8 mouse cellular contexts compared by ENCODE assay signal in the genomic region with DNA sequence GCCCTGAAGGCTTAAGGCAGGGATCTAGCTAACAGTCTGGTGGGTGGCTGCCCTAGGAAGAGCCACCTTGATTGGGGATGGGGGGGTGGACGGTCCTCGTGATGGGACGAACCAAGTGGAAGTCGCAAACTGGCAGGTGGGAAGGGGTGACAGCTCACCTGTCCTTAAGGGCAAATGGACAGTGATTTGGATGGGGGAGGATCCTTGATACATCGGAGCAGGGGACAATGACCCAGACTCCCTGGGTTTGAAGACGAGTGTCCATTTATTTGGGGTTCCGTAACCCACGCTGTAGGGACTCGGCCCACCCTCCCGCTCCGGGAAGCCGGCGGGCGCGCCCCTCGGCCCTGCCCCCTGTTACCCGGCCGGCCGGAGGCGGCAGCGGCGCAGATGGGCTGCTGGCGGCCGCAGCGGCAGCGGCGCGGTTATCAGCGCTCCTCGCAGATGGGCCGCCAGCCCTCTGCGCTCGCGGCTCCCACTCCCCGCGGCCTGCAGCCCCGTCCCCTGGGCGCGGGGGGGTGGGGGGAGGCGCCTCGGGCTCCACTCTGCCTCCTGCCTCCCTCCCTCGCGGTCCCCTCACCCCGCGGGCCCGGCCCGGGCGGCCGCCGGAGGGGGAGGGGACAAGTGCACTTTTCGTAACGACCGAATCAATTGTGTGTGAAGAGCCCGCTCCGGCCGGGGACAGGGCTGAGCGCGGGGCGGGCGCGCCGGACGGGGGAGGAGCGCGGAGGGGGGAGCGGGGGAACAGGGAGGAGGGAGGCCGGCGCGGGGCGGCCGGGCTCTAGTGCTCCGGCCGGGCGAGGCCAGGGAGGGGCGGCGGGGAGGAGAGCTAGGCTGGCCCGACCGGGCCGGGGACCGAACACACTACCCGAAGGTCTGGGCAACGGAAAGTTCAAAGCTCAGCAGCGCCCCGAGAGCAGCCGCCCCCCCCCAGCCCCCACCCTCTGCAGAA. TPM values are rescaled to one million over a fixed set of nuclear protein-coding genes. Genes with fewer than 3 reads are reported as not detected.
DNase-seq lines count a peak whose midpoint lies in the region; ATAC-seq and TF ChIP-seq lines count a peak whose summit lies in the region.

No protein-coding gene starts in this region.

- peak; percentile 60 to 67 for DNase-seq in heart, adult 18-20 months
- no peak for DNase-seq in heart, postnatal 25 days (ENCODE audit: low spot score)
- DNase-seq in adrenal gland, postnatal 10 days, result peak; percentile 81
- peak; percentile 71 for DNase-seq in forebrain, embryonic 10.5 days (ENCODE audit: extremely low spot score, low spot score)
- DNase-seq in hindbrain, embryonic 10.5 days (ENCODE audit: low spot score), result peak; percentile 81
- DNase-seq in liver, embryonic 11.5 days (ENCODE audit: low spot score), result no peak
- DNase-seq in midbrain, postnatal 0 days (ENCODE audit: low spot score), result no peak
- peak; percentile 21 for DNase-seq in thymus, postnatal 25 days

- intact Hi-C loops in heart, postnatal 25 days (cut with DNase I), result loop anchor here (5.0 kb wide), 1 partner anchor 36 kb away; a partner anchor contains a TSS

- H3K27me3 ChIP-seq in forebrain, embryonic 10.5 days (ENCODE audit: poor library complexity, severe bottlenecking), result peaks cover 97% of the 10 kb centered on the region
- peaks cover 76% of the 10 kb centered on the region for H3K27me3 ChIP-seq in hindbrain, embryonic 10.5 days (ENCODE audit: insufficient read depth, poor library complexity, severe bottlenecking)
- H3K27me3 ChIP-seq in liver, embryonic 11.5 days (replicated peaks; ENCODE audit: control insufficient read depth, insufficient read depth, low read length), result no peaks in the 10 kb centered on the region
- H3K27me3 ChIP-seq in midbrain, postnatal 0 days (ENCODE audit: insufficient read depth, low read length), result no peaks in the 10 kb centered on the region

- H3K4me2 ChIP-seq in liver, embryonic 11.5 days, result peak overlapping the region; percentile 89
- H3K4me2 ChIP-seq in midbrain, postnatal 0 days (ENCODE audit: low read depth, low read length, poor library complexity, severe bottlenecking), result peak overlapping the region; percentile 95

- no peaks in the 10 kb centered on the region for H3K36me3 ChIP-seq in forebrain, embryonic 10.5 days (replicated peaks)
- no peaks in the 10 kb centered on the region for H3K36me3 ChIP-seq in hindbrain, embryonic 10.5 days
- H3K36me3 ChIP-seq in liver, embryonic 11.5 days (ENCODE audit: control insufficient read depth, insufficient read depth, low read length), result no peaks in the 10 kb centered on the region
- no peaks in the 10 kb centered on the region for H3K36me3 ChIP-seq in midbrain, postnatal 0 days (ENCODE audit: insufficient read depth, low read length)

- H3K27ac ChIP-seq in forebrain, embryonic 10.5 days, result peak overlapping the region; percentile 92
- peak overlapping the region; percentile 97 for H3K27ac ChIP-seq in hindbrain, embryonic 10.5 days
- peak overlapping the region; percentile 95 for H3K27ac ChIP-seq in liver, embryonic 11.5 days (ENCODE audit: low read depth, low read length)
- H3K27ac ChIP-seq in midbrain, postnatal 0 days (ENCODE audit: low read depth, low read length), result peak overlapping the region; percentile 79

- H3K4me3 ChIP-seq in forebrain, embryonic 10.5 days, result peak overlapping the region; percentile 79
- peak overlapping the region; percentile 82 for H3K4me3 ChIP-seq in hindbrain, embryonic 10.5 days
- peak overlapping the region; percentile 80 for H3K4me3 ChIP-seq in liver, embryonic 11.5 days (ENCODE audit: low read depth, low read length)
- H3K4me3 ChIP-seq in midbrain, postnatal 0 days (ENCODE audit: low read depth, low read length), result peak overlapping the region; percentile 95

- no peak for TF ChIP-seq CTCF in midbrain, postnatal 0 days (IDR thresholded peaks at IDR 0.05)

- H3K9me3 ChIP-seq in forebrain, embryonic 10.5 days, result no peaks in the 10 kb centered on the region
- no peaks in the 10 kb centered on the region for H3K9me3 ChIP-seq in hindbrain, embryonic 10.5 days
- H3K9me3 ChIP-seq in liver, embryonic 11.5 days (ENCODE audit: control insufficient read depth, low read length), result no peaks in the 10 kb centered on the region
- H3K9me3 ChIP-seq in midbrain, postnatal 0 days (ENCODE audit: low read length), result no peaks in the 10 kb centered on the region

- peak overlapping the region; percentile 91 for H3K9ac ChIP-seq in liver, embryonic 11.5 days (ENCODE audit: low read depth, low read length)
- H3K9ac ChIP-seq in midbrain, postnatal 0 days (replicated peaks; ENCODE audit: low read length, poor library complexity, severe bottlenecking), result peak overlapping the region; percentile 98

- peak; percentile 55 for ATAC-seq in liver, embryonic 11.5 days (replicated peaks; ENCODE audit: low FRiP score)
- peak; percentile 44 for ATAC-seq in midbrain, postnatal 0 days (ENCODE audit: low FRiP score)

- 2% methylated on average over 64 of the region's 85 CpGs for WGBS in forebrain, embryonic 10.5 days
- WGBS in hindbrain, embryonic 10.5 days, result 1% methylated on average over 77 of the region's 85 CpGs
- WGBS in liver, embryonic 11.5 days, result under 1% methylated on average over 66 of the region's 85 CpGs
- 3% methylated on average over 45 of the region's 85 CpGs for WGBS in midbrain, postnatal 0 days

- peaks cover 75% of the 10 kb centered on the region for H3K4me1 ChIP-seq in forebrain, embryonic 10.5 days
- H3K4me1 ChIP-seq in hindbrain, embryonic 10.5 days (replicated peaks), result peaks cover 77% of the 10 kb centered on the region
- H3K4me1 ChIP-seq in liver, embryonic 11.5 days (replicated peaks; ENCODE audit: control insufficient read depth, insufficient read depth, low read length), result peaks cover 55% of the 10 kb centered on the region
- H3K4me1 ChIP-seq in midbrain, postnatal 0 days (ENCODE audit: insufficient read depth, low read length), result peaks cover 2% of the 10 kb centered on the region; the same call in 1 of the 2 replicates

RNA-seq across cellular contexts. Expression of a gene that starts 1.9 kb away (rescaled TPM):
- total RNA-seq in heart, adult 18-20 months (2021), result 1 to 10 TPM; 3.3 to 3.8 TPM
- total RNA-seq in heart, postnatal 25 days (2021), result 1 to 10 TPM; 4.4 TPM
- total RNA-seq in adrenal gland, postnatal 10 days (2021), result 10 to 100 TPM; 14.1 to 21.3 TPM
- polyA plus RNA-seq in forebrain, embryonic 10.5 days (2016; fragmentation: Nextera tagmentation; extraction: Ambion mirVana), result 11.7 and 12.3 TPM in 2 replicates
- polyA plus RNA-seq in hindbrain, embryonic 10.5 days (2016; fragmentation: Nextera tagmentation; extraction: Ambion mirVana), result 19.1 and 23.3 TPM in 2 replicates
- 14.1 and 15.8 TPM in 2 replicates for polyA plus RNA-seq in liver, embryonic 11.5 days (2014; fragmentation: Nextera tagmentation; extraction: Ambion mirVana)
- total RNA-seq in midbrain, postnatal 0 days (2014; rRNA removed), result 73.1 and 97.7 TPM in 2 replicates
- 24.4 and 26.4 TPM in 2 replicates for polyA plus RNA-seq in midbrain, postnatal 0 days (2015; fragmentation: Nextera tagmentation; extraction: Ambion mirVana)

RNA-seq across cellular contexts. Expression of a gene that starts 35.3 kb away (rescaled TPM):
- not detected for total RNA-seq in heart, adult 18-20 months (2021)
- not detected for total RNA-seq in heart, postnatal 25 days (2021)
- total RNA-seq in adrenal gland, postnatal 10 days (2021), result not detected
- not detected in 2 replicates for polyA plus RNA-seq in forebrain, embryonic 10.5 days (2016; fragmentation: Nextera tagmentation; extraction: Ambion mirVana)
- polyA plus RNA-seq in hindbrain, embryonic 10.5 days (2016; fragmentation: Nextera tagmentation; extraction: Ambion mirVana), result not detected in 2 replicates
- not detected in 2 replicates for polyA plus RNA-seq in liver, embryonic 11.5 days (2014; fragmentation: Nextera tagmentation; extraction: Ambion mirVana)
- total RNA-seq in midbrain, postnatal 0 days (2014; rRNA removed), result not detected in 2 replicates
- not detected in 2 replicates for polyA plus RNA-seq in midbrain, postnatal 0 days (2015; fragmentation: Nextera tagmentation; extraction: Ambion mirVana)

Comparison
In these comparisons a context has a peak if more than half of its experiments do, and no peak if none do; other contexts are left out.
1. DNase-seq: peak in heart, adult 18-20 months (2 of 2), adrenal gland, postnatal 10 days (single experiment), forebrain, embryonic 10.5 days (single experiment), hindbrain, embryonic 10.5 days (single experiment) and thymus, postnatal 25 days (single experiment); none in heart, postnatal 25 days (single experiment), liver, embryonic 11.5 days (single experiment) and midbrain, postnatal 0 days (single experiment).
2. Peak in every context shown above with its lines, with median percentiles within 50 percentile points of each other: H3K27ac ChIP-seq and H3K4me3 ChIP-seq.